Mouse (Mus musculus) liver, adult 2 months (tissue): ENCODE measurements at regions not wholly inside any gene's neighbourhood (a gene's known extent, or its start where the extent isn't known, plus 50 kb on each side); places are given as distances from the start of the nearest gene placed in this dataset.
A peak's percentile ranks its signal among the peaks of the same experiment; 100 is the strongest.

Experiments
- DNase-seq: peaks from one replicate; pipeline ENCODE4 v3.0.0-alpha.2; 2011; ENCODE audit warnings: low read depth, low spot score; ENCODE audit errors: extremely low read depth
- H3K27ac ChIP-seq: fragments of 200-500 bp; replicated peaks from 2 replicates; pipeline ENCODE4 v1.5.1; 2012; ENCODE audit warnings: low read depth, mild to moderate bottlenecking, control low read depth, inconsistent platforms, low read length; ENCODE audit not compliant: insufficient read depth
- H3K27me3 ChIP-seq: fragments of 200-500 bp; 2 replicates; pipeline ENCODE4 v1.6.1; 2012; ENCODE audit warnings: mild to moderate bottlenecking, moderate library complexity, low read length, inconsistent platforms; ENCODE audit not compliant: control insufficient read depth, insufficient read depth
- H3K36me3 ChIP-seq: fragments of 200-500 bp; 2 replicates; pipeline ENCODE4 v1.6.1; 2012; ENCODE audit warnings: low read length, inconsistent platforms; ENCODE audit not compliant: control insufficient read depth, insufficient read depth
- H3K4me1 ChIP-seq: fragments of 200-500 bp; 2 replicates; pipeline ENCODE4 v1.6.1; 2011; ENCODE audit warnings: low read length; ENCODE audit not compliant: control insufficient read depth, insufficient read depth
- H3K4me3 ChIP-seq: fragments of 200-500 bp; 2 replicates; pipeline ENCODE4 v1.5.1; 2011; ENCODE audit warnings: low read depth, mild to moderate bottlenecking, control low read depth, low read length, moderate library complexity; ENCODE audit not compliant: insufficient read depth
- H3K79me2 ChIP-seq: fragments of 200-500 bp; 2 replicates; pipeline ENCODE4 v1.6.1; 2012; ENCODE audit warnings: inconsistent platforms, mild to moderate bottlenecking, low read length, moderate library complexity; ENCODE audit not compliant: control insufficient read depth, insufficient read depth
- H3K9ac ChIP-seq: fragments of 200-500 bp; 2 replicates; pipeline ENCODE4 v1.6.1; 2012; ENCODE audit warnings: low read depth, mild to moderate bottlenecking, control low read depth, inconsistent platforms, low read length
- CTCF ChIP-seq: fragments of 200-500 bp; IDR thresholded peaks from 2 replicates; pipeline ENCODE4 v1.5.1; 2011; ENCODE audit warnings: low read depth, low read length, control low read depth
- POLR2A ChIP-seq: fragments of 200-500 bp; IDR thresholded peaks from 2 replicates; pipeline ENCODE4 v1.6.1; 2011; ENCODE audit warnings: low read length, control low read depth; ENCODE audit not compliant: insufficient read depth; ENCODE audit errors: extremely low read depth
- WGBS: fragments of 180-500 bp; shearing (Covaris S2); methylation state at CpG from one replicate; pipeline ENCODE4 v1.1.7; 2018; 5-methylcytosine and 5-hydroxymethylcytosine counted together

- Histone ChIP-seq H3K4me3 (no peak overlapping the region), H3K79me2 (no peaks in the 10 kb centered on the region), H3K9ac (no peak overlapping the region), H3K27ac (no peak overlapping the region), H3K36me3 (no peaks in the 10 kb centered on the region), H3K4me1 (no peaks in the 10 kb centered on the region), H3K27me3 (no peaks in the 10 kb centered on the region)
- peak; percentile 97 for DNase-seq
- TF ChIP-seq POLR2A: no peak
- TF ChIP-seq CTCF: peak; percentile 22; the same call in 1 of the 2 replicates
Observed at GRCm38 (mm10) chr10:30132243-30132642, 68.1 kb downstream of the Cenpw start.

- no peak for DNase-seq
- Histone ChIP-seq H3K9ac (no peak overlapping the region), H3K27ac (no peak overlapping the region), H3K4me3 (no peak overlapping the region), H3K36me3 (no peaks in the 10 kb centered on the region), H3K4me1 (no peaks in the 10 kb centered on the region), H3K27me3 (no peaks in the 10 kb centered on the region), H3K79me2 (no peaks in the 10 kb centered on the region)
- WGBS: 65% methylated on average over 3 of the region's 3 CpGs
- TF ChIP-seq POLR2A (no peak), CTCF (no peak)
Observed at GRCm38 (mm10) chr10:30110341-30110740, 90.0 kb downstream of the Cenpw start.

DNA sequence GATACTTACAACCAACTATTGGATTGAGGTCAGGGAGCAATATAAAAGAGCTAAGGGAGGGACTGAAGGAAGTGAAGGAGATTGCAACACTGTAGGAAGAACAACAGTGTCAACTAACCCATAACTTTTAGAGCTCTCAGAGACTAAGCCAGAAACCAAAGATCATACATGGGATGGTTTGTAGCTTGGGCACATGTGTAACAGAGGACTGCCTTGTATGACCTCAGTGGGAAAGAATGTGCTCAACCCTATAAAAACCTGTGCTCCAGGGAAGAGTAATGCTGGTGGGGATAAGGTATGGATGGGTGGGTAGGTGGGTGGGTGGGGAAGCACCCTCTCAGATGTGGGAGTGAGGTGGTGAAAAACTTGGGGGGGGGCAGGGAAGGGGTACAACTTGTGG lies 97.9 kb downstream of the Cenpw start:
- no peaks in the 10 kb centered on the region for H3K27me3 ChIP-seq
- DNase-seq: no peak
- no peak for TF ChIP-seq POLR2A
- no peak for TF ChIP-seq CTCF

DNA sequence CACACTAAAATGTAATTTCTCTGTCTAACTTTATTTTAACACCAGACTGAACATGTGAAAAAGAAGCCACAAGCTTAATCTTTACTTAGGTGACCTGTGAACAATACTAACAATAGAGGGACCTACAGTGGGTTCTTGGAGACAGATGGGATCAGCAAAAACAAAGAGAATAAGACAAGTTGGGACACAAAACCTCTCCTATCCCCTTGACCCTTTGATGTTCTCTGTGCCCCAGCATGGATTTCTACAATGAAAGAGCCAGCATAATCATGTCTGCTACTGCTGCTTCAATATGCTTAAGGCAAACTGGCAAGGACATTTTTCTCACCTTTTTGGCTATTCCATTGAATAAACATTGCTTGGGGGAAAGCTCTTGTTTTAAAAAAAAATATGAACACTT lies 105.8 kb downstream of the Cenpw start:
- TF ChIP-seq POLR2A: no peak
- TF ChIP-seq CTCF: no peak
- Histone ChIP-seq H3K36me3 (no peaks in the 10 kb centered on the region), H3K27ac (no peak overlapping the region), H3K9ac (no peak overlapping the region), H3K4me3 (no peak overlapping the region), H3K79me2 (no peaks in the 10 kb centered on the region), H3K4me1 (no peaks in the 10 kb centered on the region), H3K27me3 (no peaks in the 10 kb centered on the region)
- DNase-seq: no peak

More for the DNA sequence above, 97.9 kb downstream of the Cenpw start:
- no peaks in the 10 kb centered on the region for H3K36me3 ChIP-seq
- no peak overlapping the region for H3K4me3 ChIP-seq
- no peak overlapping the region for H3K27ac ChIP-seq
- no peak overlapping the region for H3K9ac ChIP-seq
- H3K79me2 ChIP-seq: no peaks in the 10 kb centered on the region
- no peaks in the 10 kb centered on the region for H3K4me1 ChIP-seq

- H3K4me3 ChIP-seq: no peak overlapping the region
- WGBS: 10% methylated on average over 1 of the region's 1 CpGs
Observed at GRCm38 (mm10) chr10:30091549-30091948, 108.8 kb downstream of the Cenpw start.

GRCm38 (mm10) chr10:30089406-30089805 lies 111.0 kb downstream of the Cenpw start:
- Histone ChIP-seq H3K36me3 (no peaks in the 10 kb centered on the region), H3K4me1 (no peaks in the 10 kb centered on the region), H3K27ac (no peak overlapping the region), H3K9ac (no peak overlapping the region), H3K79me2 (no peaks in the 10 kb centered on the region), H3K27me3 (no peaks in the 10 kb centered on the region), H3K4me3 (no peak overlapping the region)
- 0 out of 2 replicates have a peak, but pooled peaks have one; percentile 17 for TF ChIP-seq CTCF
- TF ChIP-seq POLR2A: no peak
- peak; percentile 73 for DNase-seq
- 23% methylated on average over 7 of the region's 7 CpGs for WGBS

More at GRCm38 (mm10) chr10:30091549-30091948, 108.8 kb downstream of the Cenpw start:
- Histone ChIP-seq H3K27ac (no peak overlapping the region), H3K36me3 (no peaks in the 10 kb centered on the region), H3K4me1 (no peaks in the 10 kb centered on the region), H3K9ac (no peak overlapping the region), H3K79me2 (no peaks in the 10 kb centered on the region), H3K27me3 (no peaks in the 10 kb centered on the region)
- TF ChIP-seq POLR2A: no peak
- no peak for DNase-seq
